Mouse (Mus musculus): ENCODE data around the gene Zfp580. TPM values are rescaled to one million over a fixed set of nuclear protein-coding genes. Genes with fewer than 3 reads are reported as not detected.
"Not testable (repeated sequence)": the region's sequence is repeated elsewhere in the genome, so short reads cannot be mapped to it uniquely, and the experiment has no call there.

Zfp580 gene
- 34.4 and 36.9 TPM in 2 replicates for polyA plus RNA-seq (2012; rRNA removed)

GRCm38 (mm10) chr7:5051193-5052192 lies at the start of gene Zfp580:
Gene Zfp580 (plus strand): TSS chr7:5051538.
- Histone ChIP-seq H3K4me1 (ENCODE audit: control insufficient read depth, insufficient read depth, low read length) (peaks cover 8% of the 10 kb centered on the region), H3K27ac (ENCODE audit: insufficient read depth, low read length) (peak within 1 kb of the TSS; percentile 82), H3K4me3 (ENCODE audit: insufficient read depth, low read length) (peak within 1 kb of the TSS; percentile 52)
- TF ChIP-seq CTCF (IDR thresholded peaks at IDR 0.05; ENCODE audit: extremely low read depth, insufficient read depth, low read length): no peak
- TF ChIP-seq POLR2A (IDR thresholded peaks at IDR 0.05; ENCODE audit: extremely low read depth, insufficient read depth, low read length): no peak

- H3K4me1 ChIP-seq (ENCODE audit: control insufficient read depth, insufficient read depth, low read length); H3K27ac ChIP-seq (ENCODE audit: insufficient read depth, low read length); H3K4me3 ChIP-seq (ENCODE audit: insufficient read depth, low read length): not testable (repeated sequence)
Measured at GRCm38 (mm10) chr7:5002876-5003275, 48.5 kb upstream of the Zfp580 start.

DNA sequence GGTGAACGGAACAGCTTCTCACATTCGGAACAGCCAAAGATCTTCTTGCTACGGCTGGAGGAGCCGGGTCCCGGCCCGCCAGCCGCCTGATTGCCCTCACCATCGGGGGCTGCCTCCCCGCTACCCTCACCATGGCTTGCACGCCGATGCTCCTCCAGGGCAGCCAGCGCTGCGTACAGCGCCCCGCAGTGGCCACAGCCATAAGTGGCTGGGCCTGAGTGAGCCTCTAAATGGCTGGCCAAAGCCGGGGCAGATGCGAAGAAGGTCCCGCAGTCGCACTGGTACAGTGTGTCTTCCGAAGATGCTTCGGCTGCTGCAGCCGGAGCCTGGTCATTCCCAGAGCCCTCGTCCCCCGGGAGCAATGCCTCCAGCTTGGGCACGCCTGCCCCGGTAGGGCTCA lies 43.1 kb upstream of the Zfp580 start:
- H3K4me1 ChIP-seq (ENCODE audit: control insufficient read depth, insufficient read depth, low read length): no peaks in the 10 kb centered on the region
- no peak overlapping the region for H3K27ac ChIP-seq (ENCODE audit: insufficient read depth, low read length)
- no peak overlapping the region for H3K4me3 ChIP-seq (ENCODE audit: insufficient read depth, low read length)
- TF ChIP-seq POLR2A (IDR thresholded peaks at IDR 0.05; ENCODE audit: extremely low read depth, insufficient read depth, low read length): no peak
- TF ChIP-seq CTCF (IDR thresholded peaks at IDR 0.05; ENCODE audit: extremely low read depth, insufficient read depth, low read length): no peak

DNA sequence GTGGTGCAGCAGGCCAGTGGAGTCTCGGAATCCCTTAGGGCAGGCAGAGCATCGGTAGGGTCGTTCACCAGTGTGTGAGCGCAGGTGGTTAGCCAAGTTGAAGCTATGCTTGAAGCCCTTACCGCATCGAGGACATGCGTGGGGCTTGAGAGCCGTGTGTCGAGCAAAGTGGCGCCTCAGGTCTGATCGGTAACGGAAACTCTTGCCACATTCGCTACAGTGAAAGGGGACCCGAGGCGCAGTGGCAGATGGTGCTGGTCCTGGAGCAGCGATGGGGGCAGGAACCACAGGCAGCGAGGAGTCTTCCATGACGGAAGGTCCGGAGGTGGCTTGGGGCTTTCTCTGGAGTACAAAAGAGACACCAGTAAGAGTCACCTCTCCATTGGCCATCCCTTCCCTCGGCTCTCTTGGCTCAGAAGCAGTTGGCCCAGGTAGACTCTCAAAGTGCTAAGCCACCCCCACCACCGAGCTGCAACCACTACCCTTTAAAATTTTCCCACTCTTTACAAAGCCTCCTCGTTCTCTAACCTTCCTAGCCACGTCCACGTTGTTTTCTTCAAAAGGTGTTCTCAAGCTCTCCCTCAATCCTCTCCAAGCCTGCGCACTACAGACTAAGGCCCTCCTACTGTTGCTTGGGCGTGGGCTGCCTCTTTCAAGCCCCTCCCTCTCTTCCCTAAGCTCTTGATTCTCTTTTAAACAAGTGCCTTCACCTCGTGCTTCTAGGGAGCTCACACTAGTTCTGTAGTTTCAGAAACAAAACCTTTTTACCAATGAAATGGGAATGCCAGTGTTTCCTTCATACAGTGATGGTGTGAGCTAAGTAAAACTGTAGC lies 38.4 kb upstream of the Zfp580 start:
- no peaks in the 10 kb centered on the region for H3K4me1 ChIP-seq (ENCODE audit: control insufficient read depth, insufficient read depth, low read length)
- no peak overlapping the region for H3K27ac ChIP-seq (ENCODE audit: insufficient read depth, low read length)
- TF ChIP-seq POLR2A (IDR thresholded peaks at IDR 0.05; ENCODE audit: extremely low read depth, insufficient read depth, low read length) (no peak), CTCF (IDR thresholded peaks at IDR 0.05; ENCODE audit: extremely low read depth, insufficient read depth, low read length) (no peak)

DNA sequence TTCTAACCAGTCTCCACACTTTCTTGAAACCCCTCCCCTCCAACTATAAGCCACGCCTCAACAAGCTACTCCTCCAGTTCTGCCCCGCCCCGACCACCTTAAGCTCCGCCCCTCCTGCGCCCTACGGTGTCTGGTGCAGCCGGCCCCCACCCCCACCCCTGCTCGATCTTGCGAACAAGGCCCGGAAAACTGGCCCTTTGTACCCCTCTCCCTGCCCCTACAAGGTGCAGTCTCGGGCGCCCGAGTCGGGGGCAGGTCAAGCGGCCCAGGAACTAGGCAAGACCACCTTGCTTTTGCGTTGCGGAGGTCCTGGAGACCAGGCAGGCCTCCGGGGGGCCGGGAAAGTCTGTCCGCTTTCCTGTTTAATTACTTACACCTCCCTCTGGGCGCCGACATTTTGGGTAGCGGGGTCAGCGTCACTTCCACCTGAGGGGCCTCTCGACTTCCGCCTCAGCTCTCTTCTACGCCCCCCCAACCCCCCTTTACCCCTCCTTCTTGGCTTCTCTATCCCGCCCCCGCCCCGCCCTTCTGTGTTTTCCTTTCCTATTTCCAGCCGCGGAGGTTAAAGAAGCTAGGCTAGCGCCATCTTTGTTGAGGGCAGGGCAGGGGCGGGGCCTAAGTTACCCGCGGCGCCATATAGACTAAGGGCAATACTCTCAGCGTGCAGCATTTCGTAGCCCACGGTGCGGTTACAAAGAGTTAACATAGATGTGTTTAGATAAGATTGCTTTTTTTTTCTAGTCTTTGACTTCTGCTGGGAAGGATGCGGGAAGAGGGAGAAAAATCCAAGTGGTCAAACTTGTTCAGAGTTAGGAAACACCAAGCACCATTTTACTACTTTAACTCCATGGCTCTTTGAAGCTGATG lies 36.9 kb upstream of the Zfp580 start, which contains the start of the genes Zfp524 and Fiz1:
Gene Zfp524, plus strand, starts transcription at position 165 of the 867 bp plus-strand sequence.
Gene Fiz1, minus strand, starts transcription at position 447 of the 867 bp plus-strand sequence.
- TF ChIP-seq POLR2A (IDR thresholded peaks at IDR 0.05; ENCODE audit: extremely low read depth, insufficient read depth, low read length): 0 out of 2 replicates have a peak, but pooled peaks have one; percentile 41
- TF ChIP-seq CTCF (IDR thresholded peaks at IDR 0.05; ENCODE audit: extremely low read depth, insufficient read depth, low read length): no peak
- peak within 1 kb of the TSS; percentile 39 for H3K4me3 ChIP-seq (ENCODE audit: insufficient read depth, low read length)

More for the DNA sequence above, 38.4 kb upstream of the Zfp580 start:
- no peak overlapping the region for H3K4me3 ChIP-seq (ENCODE audit: insufficient read depth, low read length)

DNA sequence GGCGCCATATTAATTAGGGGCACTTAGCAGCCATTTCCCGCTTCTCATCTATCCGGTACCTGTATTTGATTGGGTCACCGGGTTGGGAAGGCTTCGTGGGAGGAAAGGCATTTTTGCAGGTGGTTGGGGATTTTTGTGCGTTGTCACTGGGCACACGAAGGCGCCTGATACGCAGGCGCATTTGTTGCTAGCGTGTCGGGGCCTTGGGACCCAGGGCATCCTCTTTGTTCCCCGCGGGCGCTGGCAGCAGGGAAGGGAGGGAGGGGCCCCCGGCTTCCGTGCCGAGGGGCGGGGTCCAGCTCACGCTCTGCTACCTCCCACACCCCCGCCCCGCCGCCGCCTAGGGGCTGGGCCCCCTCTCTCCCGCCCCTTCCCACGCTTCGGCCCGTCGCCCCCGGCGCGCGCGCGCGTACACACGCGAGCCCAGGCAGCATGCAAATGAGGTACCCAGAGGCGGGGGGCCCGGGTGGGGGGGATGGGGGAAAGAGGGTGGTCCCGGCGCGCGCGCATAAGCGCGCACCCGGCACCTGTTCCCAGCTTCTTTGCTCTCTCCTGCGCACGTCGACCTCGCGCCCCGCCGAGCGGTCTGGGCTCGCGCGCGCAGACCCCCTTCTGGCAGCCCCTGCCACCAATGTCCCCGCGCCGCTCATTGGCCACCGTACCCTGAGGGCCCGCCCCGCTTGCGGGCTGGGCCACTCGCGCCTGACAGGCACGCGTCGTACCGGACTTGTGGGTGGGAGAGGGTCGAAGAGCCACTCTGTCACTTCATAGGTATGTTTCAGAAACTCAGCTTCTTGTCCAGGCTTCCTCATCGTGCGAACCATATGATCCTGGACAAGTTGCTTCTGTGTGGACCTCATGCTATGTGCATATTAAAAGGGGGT lies 36.0 kb upstream of the Zfp580 start, which contains the start of gene Gm44973:
Gene Gm44973, plus strand, starts transcription at position 379 of the 884 bp plus-strand sequence.
- Histone ChIP-seq H3K4me3 (ENCODE audit: insufficient read depth, low read length) (peak within 1 kb of the TSS; percentile 39), H3K4me1 (ENCODE audit: control insufficient read depth, insufficient read depth, low read length) (no peaks in the 10 kb centered on the region), H3K27ac (ENCODE audit: insufficient read depth, low read length) (peak within 1 kb of the TSS; percentile 99)
- TF ChIP-seq CTCF (IDR thresholded peaks at IDR 0.05; ENCODE audit: extremely low read depth, insufficient read depth, low read length) (no peak), POLR2A (IDR thresholded peaks at IDR 0.05; ENCODE audit: extremely low read depth, insufficient read depth, low read length) (0 out of 2 replicates have a peak, but pooled peaks have one; percentile 4)

More for the DNA sequence above, 36.9 kb upstream of the Zfp580 start, which contains the start of the genes Zfp524 and Fiz1:
- Histone ChIP-seq H3K27ac (ENCODE audit: insufficient read depth, low read length) (peak within 1 kb of the TSS; percentile 99), H3K4me1 (ENCODE audit: control insufficient read depth, insufficient read depth, low read length) (no peaks in the 10 kb centered on the region)

- H3K4me1 ChIP-seq (ENCODE audit: control insufficient read depth, insufficient read depth, low read length): no peaks in the 10 kb centered on the region
- no peak for TF ChIP-seq POLR2A (IDR thresholded peaks at IDR 0.05; ENCODE audit: extremely low read depth, insufficient read depth, low read length)
- TF ChIP-seq CTCF (IDR thresholded peaks at IDR 0.05; ENCODE audit: extremely low read depth, insufficient read depth, low read length): no peak
Measured at GRCm38 (mm10) chr7:5016057-5016456, 35.3 kb upstream of the Zfp580 start.

DNA sequence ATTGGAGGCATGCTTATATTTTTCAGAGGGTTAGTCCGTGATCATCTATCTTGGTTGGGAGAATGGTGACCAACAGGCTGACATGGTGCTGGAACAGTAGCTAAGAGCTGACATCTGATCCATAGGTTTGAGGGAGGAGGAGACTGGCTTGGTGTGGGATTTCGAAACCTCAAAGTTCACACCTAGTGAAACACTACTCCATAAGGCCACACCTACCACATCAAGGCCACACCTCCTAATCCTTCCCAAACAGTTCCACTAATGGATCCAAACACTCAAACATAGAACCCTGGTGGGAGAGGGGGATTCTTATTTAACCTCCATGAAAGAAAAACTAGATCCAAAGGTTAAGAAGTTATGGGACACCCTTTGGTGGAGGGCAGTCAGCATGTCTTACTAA lies 34.4 kb upstream of the Zfp580 start:
- TF ChIP-seq CTCF (IDR thresholded peaks at IDR 0.05; ENCODE audit: extremely low read depth, insufficient read depth, low read length): no peak
- no peak for TF ChIP-seq POLR2A (IDR thresholded peaks at IDR 0.05; ENCODE audit: extremely low read depth, insufficient read depth, low read length)
- no peak overlapping the region for H3K4me3 ChIP-seq (ENCODE audit: insufficient read depth, low read length)
- no peak overlapping the region for H3K27ac ChIP-seq (ENCODE audit: insufficient read depth, low read length)
- no peaks in the 10 kb centered on the region for H3K4me1 ChIP-seq (ENCODE audit: control insufficient read depth, insufficient read depth, low read length)

More at GRCm38 (mm10) chr7:5016057-5016456, 35.3 kb upstream of the Zfp580 start:
- Histone ChIP-seq H3K27ac (ENCODE audit: insufficient read depth, low read length) (peak overlapping the region; percentile 53), H3K4me3 (ENCODE audit: insufficient read depth, low read length) (peak overlapping the region; percentile 39)
